Mouse (Mus musculus) cortical plate, adult 2 months (tissue): ENCODE measurements around the gene 4930550C14Rik. TPM values are rescaled to one million over a fixed set of nuclear protein-coding genes. Genes with fewer than 3 reads are reported as not detected.

ENCODE experiments used
- H3K27ac ChIP-seq: fragments of 200-500 bp; 2 replicates; pipeline ENCODE4 v1.5.1; 2012; ENCODE audit warnings: low read length, control low read depth, inconsistent platforms; ENCODE audit not compliant: insufficient read depth
- H3K4me1 ChIP-seq: fragments of 200-500 bp; 2 replicates; pipeline ENCODE4 v1.6.1; 2011; ENCODE audit warnings: low read length; ENCODE audit not compliant: control insufficient read depth, insufficient read depth
- H3K4me3 ChIP-seq: fragments of 200-500 bp; 2 replicates; pipeline ENCODE4 v1.5.1; 2011; ENCODE audit warnings: mild to moderate bottlenecking, low read length, control low read depth; ENCODE audit not compliant: insufficient read depth
- CTCF ChIP-seq: fragments of 200-500 bp; IDR thresholded peaks from 2 replicates; pipeline ENCODE4 v1.5.1; 2011; ENCODE audit warnings: mild to moderate bottlenecking, control low read depth, low read length; ENCODE audit not compliant: insufficient read depth; ENCODE audit errors: extremely low read depth
- POLR2A ChIP-seq: fragments of 200-500 bp; IDR thresholded peaks from 2 replicates; pipeline ENCODE4 v1.6.1; 2011; ENCODE audit warnings: mild to moderate bottlenecking, low read length, control low read depth; ENCODE audit not compliant: insufficient read depth; ENCODE audit errors: extremely low read depth
- polyA plus RNA-seq: library from polyadenylated mRNA; depleted of rRNA; stranded (reverse); fragments of >200 nt; gene quantifications from 2 replicates; pipeline ENCODE4 v1.2.3, GENCODE M21; 2012

Gene 4930550C14Rik
- polyA plus RNA-seq, 1 experiment: 0.50 TPM

DNA sequence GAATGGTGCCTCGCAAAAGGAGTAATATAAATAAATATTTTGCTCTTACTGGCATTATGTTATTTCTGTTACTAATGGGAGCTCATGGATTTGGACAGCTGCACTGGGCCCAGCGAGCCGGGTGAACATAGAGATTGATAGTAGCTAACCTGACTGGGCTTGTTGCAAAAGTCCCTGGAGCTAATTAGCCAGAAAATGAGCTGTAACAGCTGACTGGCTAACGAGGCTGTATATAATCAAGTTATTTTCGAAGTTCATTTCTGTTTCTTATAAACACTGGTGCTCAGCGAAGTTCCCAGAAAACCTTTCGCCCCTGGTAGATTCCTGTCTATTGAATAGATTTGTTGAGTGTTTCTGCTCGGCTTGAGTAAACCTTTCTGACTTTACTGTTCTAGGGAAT is 866 bp downstream of the 4930550C14Rik start:
- TF ChIP-seq CTCF (no peak), POLR2A (no peak)
- H3K27ac ChIP-seq: no peak overlapping the region
- H3K4me3 ChIP-seq: no peak overlapping the region
- H3K4me1 ChIP-seq: peaks cover 3% of the 10 kb centered on the region; the same call in 1 of the 2 replicates

- no peak for TF ChIP-seq POLR2A
- TF ChIP-seq CTCF: no peak
- peaks cover 3% of the 10 kb centered on the region; the same call in 1 of the 2 replicates for H3K4me1 ChIP-seq
- H3K4me3 ChIP-seq: no peak overlapping the region
- H3K27ac ChIP-seq: no peak overlapping the region
Observed at GRCm38 (mm10) chr9:53404050-53404752, 2.1 kb downstream of the 4930550C14Rik start.

DNA sequence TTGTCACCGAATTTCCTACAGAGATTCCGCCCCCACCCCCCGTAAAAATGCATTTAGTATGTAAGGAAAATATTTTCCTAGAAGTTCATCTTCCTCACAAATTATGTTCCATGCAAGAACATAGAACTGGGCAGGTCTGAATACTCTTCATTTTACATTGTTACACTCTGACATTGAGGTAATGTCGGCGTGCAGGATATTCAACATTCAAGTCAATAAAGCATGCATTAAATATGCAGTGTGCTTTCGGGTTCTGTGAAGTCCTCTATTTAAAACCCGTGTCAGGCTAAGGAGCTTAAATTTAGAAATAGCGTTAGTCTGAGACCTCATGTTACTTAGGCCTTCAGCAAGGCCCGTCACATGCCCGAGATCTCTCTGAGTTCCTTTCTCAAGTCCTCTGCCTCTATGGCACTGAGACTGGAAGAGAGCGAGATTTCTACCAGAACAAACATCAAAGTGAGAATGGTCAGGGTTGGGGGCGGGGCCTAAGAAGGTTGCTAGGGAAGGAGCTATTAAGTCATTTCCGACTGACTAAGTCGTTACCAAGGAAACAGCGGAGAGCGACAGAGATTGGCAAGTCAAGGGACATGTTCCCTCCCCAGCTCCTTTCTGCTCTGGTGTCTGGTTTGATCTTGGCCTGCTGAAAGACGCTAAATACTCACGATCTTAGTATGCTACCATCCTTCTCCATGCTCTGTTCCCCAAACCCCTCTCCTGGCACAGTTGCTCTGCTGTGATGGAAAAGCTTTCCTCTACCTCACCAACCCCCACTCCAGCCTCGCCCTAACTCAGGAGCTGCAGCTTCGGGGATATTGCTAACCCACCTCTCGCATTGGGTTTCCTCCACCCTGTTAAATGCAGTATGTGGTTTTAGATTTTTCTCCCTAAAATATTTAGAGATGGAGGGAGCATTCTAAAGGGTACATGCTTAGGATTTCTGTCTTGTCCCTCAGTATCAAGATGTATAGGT is 2.9 kb downstream of the 4930550C14Rik start:
- Histone ChIP-seq H3K27ac (peak overlapping the region; percentile 76), H3K4me3 (peak overlapping the region; percentile 32), H3K4me1 (peaks cover 3% of the 10 kb centered on the region; the same call in 1 of the 2 replicates)
- TF ChIP-seq POLR2A (peak; percentile 69), CTCF (no peak)

DNA sequence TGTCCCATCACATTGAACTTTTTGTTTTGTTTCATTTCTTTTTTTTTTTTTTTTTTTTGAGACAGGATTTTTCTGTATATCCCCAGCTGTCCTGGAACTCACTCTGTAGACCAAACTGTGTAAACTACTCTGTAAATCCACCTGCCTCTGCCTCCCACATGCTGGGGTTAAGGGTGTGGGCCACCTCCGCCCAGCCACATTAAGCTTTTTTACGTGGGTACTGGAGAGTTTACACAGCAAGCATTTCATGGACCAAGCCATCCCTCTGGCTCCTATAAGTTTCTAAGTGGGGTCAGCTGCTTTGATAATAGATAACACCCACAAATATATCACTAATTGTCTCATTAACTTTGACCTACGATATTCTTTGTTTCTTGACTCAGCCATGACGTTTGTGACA is 6.4 kb downstream of the 4930550C14Rik start:
- Histone ChIP-seq H3K4me1 (no peaks in the 10 kb centered on the region), H3K27ac (no peak overlapping the region), H3K4me3 (no peak overlapping the region)
- TF ChIP-seq CTCF: no peak
- no peak for TF ChIP-seq POLR2A

DNA sequence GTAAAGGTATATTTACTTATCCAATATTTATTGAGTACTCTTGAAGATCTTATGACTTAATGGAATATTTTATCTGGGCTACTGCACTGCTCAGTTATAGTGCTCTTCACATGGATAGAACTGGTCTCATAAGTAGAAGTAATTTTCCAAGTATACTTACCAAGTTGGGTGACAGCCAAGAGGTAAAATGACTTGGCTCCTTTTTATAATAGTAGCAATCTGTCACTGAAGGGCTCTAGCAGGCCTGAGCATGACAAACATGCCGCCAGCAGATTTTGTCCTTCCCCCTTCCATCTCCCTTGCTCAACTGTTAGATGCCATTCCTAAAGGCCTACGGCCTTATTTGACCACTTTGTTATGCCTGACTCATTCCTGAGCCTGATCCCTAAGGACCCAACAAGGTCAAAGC is 6.8 kb downstream of the 4930550C14Rik start:
- no peak for TF ChIP-seq POLR2A
- no peak for TF ChIP-seq CTCF
- Histone ChIP-seq H3K27ac (no peak overlapping the region), H3K4me3 (no peak overlapping the region), H3K4me1 (no peaks in the 10 kb centered on the region)

DNA sequence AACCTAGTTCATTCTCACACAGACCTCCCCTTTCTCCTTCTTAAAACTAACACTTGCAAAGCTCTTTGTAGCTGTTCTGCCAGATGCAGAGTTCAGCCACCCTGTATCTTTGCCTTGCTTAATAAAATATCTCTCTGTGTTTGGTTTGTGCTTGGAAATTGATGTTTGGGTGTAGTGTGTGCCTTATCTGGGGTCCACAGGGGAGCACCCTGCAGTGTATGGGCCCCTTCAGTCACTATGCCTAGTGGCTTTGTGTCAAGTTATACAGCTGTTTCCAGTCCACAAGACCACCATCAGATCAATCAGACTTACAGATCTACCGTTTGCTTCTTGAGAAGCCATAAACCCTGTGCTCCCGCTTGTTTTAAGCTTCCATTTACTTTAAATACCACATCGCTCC is 7.3 kb downstream of the 4930550C14Rik start:
- no peak overlapping the region for H3K27ac ChIP-seq
- H3K4me1 ChIP-seq: no peaks in the 10 kb centered on the region
- H3K4me3 ChIP-seq: no peak overlapping the region
- TF ChIP-seq CTCF (no peak), POLR2A (no peak)

DNA sequence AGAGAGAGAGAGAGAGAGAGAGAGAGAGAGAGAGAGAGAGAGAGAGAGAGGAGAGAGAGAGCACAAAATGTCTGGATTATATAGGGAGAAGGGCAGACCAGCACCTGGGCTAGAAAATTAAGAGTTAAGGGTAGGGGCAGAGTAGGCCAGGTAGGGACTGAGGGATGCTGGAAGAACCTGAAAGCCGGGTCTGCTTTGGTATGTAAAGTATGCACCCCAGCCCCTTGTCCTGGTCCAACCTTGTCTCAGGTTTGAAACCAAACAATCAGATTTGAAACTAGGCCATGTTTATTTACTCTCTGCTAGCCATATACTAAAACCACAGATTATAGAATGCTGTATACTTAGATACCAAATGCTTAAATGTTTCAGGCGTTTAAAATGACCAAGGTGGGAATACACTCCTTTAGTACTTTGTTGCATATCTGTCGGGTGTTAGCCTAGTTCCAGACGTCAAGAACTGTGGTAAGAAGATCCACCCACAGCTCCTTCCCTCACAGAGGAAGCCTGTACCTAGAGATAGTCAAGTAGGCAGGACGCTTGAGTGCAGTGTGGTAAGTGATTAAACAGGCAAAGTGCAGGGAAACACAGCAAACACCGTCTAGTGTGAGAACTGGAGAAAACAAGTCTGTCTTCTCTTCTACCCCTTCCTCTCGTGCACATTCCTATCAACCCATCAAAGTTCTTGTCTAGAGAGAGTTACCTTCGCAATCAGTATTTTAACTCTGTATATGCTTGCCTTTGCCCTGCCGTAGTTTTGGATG is 20.2 kb downstream of the 4930550C14Rik start:
- TF ChIP-seq POLR2A (no peak), CTCF (no peak)
- no peak overlapping the region for H3K27ac ChIP-seq
- no peaks in the 10 kb centered on the region for H3K4me1 ChIP-seq
- H3K4me3 ChIP-seq: no peak overlapping the region

DNA sequence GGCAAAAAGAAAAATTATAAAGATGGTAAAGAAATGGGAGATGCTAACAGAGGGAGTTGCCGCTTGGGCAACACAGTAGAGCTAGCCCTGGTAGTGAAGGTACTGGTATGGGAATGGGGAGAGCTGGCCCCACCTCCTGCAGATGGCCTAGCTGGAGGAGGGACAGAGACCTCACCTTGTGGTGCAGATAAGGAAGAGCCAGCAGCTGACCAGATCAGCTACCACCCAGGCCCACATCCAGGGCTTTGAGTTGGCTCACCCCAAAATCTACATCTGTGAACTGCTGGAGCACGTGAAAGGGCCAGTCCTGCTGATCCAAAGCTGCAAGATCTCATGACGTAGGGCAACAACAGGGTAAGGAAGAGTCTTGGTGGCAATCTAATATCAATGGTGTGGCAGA is 24.6 kb downstream of the 4930550C14Rik start:
- TF ChIP-seq POLR2A (no peak), CTCF (no peak)
- Histone ChIP-seq H3K4me1 (no peaks in the 10 kb centered on the region), H3K4me3 (no peak overlapping the region), H3K27ac (no peak overlapping the region)

DNA sequence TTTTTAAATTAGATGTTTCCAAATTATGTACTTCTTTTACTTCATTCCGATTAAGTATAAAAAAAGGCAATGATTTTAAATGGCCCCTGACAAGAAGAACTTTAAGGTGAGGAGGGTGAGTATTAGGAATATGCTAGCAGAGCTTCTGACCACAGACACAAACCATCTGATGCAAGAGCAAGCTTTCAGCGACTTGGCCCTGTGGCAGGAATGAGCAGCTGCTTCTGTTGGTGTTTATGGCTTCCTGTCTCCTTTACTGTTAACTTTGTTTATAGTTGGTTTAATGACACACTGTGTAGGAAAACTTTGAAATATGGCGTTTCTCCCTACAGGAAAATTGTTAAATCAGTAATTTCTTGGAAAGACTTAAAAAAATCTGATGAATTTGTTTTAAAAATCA is 25.5 kb downstream of the 4930550C14Rik start:
- Histone ChIP-seq H3K4me1 (no peaks in the 10 kb centered on the region), H3K4me3 (no peak overlapping the region), H3K27ac (no peak overlapping the region)
- TF ChIP-seq POLR2A (no peak), CTCF (no peak)
